Mouse (Mus musculus): Measurements from ENCODE around the gene Sptbn4.
"Not testable (repeated sequence)": the region's sequence is repeated elsewhere in the genome, so short reads cannot be mapped to it uniquely, and the experiment has no call there.

Sptbn4 gene

GRCm38 (mm10) chr7:27447419-27448286, at the start of gene Sptbn4, which contains the start of gene Blvrb:
Sptbn4 (minus strand) TSS chr7:27447686.
Blvrb (plus strand) TSS chr7:27447978.
- peak; percentile 100 for DNase-seq (ENCODE audit: low read depth, low spot score)

GRCm38 (mm10) chr7:27494659-27495367, 47.3 kb upstream of the Sptbn4 start:
- not testable (repeated sequence) for DNase-seq (ENCODE audit: low read depth, low spot score)

- DNase-seq (ENCODE audit: low read depth, low spot score): no peak
Observed at GRCm38 (mm10) chr7:27493450-27493849, 46.0 kb upstream of the Sptbn4 start.

- DNase-seq (ENCODE audit: low read depth, low spot score): no peak
Observed at GRCm38 (mm10) chr7:27493022-27493421, 45.5 kb upstream of the Sptbn4 start.

- no peak for DNase-seq (ENCODE audit: low read depth, low spot score)
Observed at GRCm38 (mm10) chr7:27491856-27492255, 44.4 kb upstream of the Sptbn4 start.

- peak; percentile 93 for DNase-seq (ENCODE audit: low read depth, low spot score)
Observed at GRCm38 (mm10) chr7:27490543-27491329, 43.2 kb upstream of the Sptbn4 start.

GRCm38 (mm10) chr7:27490227-27490542, 42.7 kb upstream of the Sptbn4 start:
- DNase-seq (ENCODE audit: low read depth, low spot score): no peak

- no peak for DNase-seq (ENCODE audit: low read depth, low spot score)
Observed at GRCm38 (mm10) chr7:27489270-27489869, 41.9 kb upstream of the Sptbn4 start.

- DNase-seq (ENCODE audit: low read depth, low spot score): peak; percentile 77
Observed at GRCm38 (mm10) chr7:27487740-27488268, 40.3 kb upstream of the Sptbn4 start.

GRCm38 (mm10) chr7:27486770-27487697, 39.5 kb upstream of the Sptbn4 start, which contains the start of gene Sertad1:
Sertad1 (plus strand) TSS chr7:27486910.
- peak; percentile 100 for DNase-seq (ENCODE audit: low read depth, low spot score)

- DNase-seq (ENCODE audit: low read depth, low spot score): no peak
Observed at GRCm38 (mm10) chr7:27486102-27486769, 38.8 kb upstream of the Sptbn4 start.

GRCm38 (mm10) chr7:27483860-27484259, 36.4 kb upstream of the Sptbn4 start:
- DNase-seq (ENCODE audit: low read depth, low spot score): no peak

- DNase-seq (ENCODE audit: low read depth, low spot score): peak; percentile 91
Observed at GRCm38 (mm10) chr7:27481627-27481969, 34.1 kb upstream of the Sptbn4 start.

- peak; percentile 42 for DNase-seq (ENCODE audit: low read depth, low spot score)
Observed at GRCm38 (mm10) chr7:27480927-27481626, 33.6 kb upstream of the Sptbn4 start.

- DNase-seq (ENCODE audit: low read depth, low spot score): no peak
Observed at GRCm38 (mm10) chr7:27480506-27480905, 33.0 kb upstream of the Sptbn4 start.

- no peak for DNase-seq (ENCODE audit: low read depth, low spot score)
Observed at GRCm38 (mm10) chr7:27479750-27480149, 32.3 kb upstream of the Sptbn4 start.

- DNase-seq (ENCODE audit: low read depth, low spot score): no peak
Observed at GRCm38 (mm10) chr7:27478561-27478960, 31.1 kb upstream of the Sptbn4 start.

- DNase-seq (ENCODE audit: low read depth, low spot score): no peak
Observed at GRCm38 (mm10) chr7:27476098-27476635, 28.7 kb upstream of the Sptbn4 start.

- no peak for DNase-seq (ENCODE audit: low read depth, low spot score)
Observed at GRCm38 (mm10) chr7:27475596-27475995, 28.1 kb upstream of the Sptbn4 start.
